ENCODE assay signal across 9 mouse cellular contexts in the genomic region with DNA sequence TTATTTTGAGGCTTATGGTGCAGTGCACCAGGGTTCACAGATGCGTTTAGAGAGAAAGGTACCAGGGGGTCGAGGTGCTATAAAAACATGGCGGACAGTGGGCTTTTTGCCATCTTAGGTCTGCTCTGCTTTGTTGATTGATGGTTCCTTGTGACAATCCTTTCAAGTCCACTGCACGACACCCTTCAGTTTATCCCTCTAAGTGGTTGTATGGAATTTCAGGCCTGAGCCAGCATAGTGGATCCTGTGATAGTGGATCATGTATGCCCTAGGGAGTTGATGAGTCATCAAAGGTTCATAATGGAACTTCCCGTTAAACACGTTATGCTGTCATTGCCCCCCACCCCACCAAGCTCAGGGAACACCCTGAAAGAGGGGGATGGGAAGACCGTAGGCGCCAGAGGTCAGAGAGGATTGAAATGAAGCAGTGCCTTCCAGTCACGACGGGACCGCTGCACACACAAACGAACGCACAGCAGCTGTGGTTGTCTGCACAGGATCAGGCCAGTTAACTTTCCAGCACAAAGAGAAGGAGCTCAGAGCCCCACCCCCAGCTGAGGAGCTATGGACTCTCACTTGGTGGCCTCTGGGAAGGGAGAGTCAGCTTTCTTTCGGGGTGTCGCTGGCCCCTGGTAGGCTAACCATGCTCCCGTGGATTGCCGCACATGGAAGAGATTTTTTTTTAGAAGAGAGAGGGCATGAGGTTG. TPM values are rescaled to one million over a fixed set of nuclear protein-coding genes. Genes with fewer than 3 reads are reported as not detected.
DNase-seq lines count a peak whose midpoint lies in the region; ATAC-seq and TF ChIP-seq lines count a peak whose summit lies in the region.
"Had no signal": no experiment of that assay in that cellular context is flagged by ENCODE, and none has a peak within 500 bp of the region (broad histone marks: within the 10 kb centered on the region; RNA-seq: fewer than 3 reads in every experiment).

No protein-coding gene starts in this region.

- 70% methylated on average over 17 of the region's 17 CpGs for WGBS in hindbrain, embryonic 11.5 days
- WGBS in hindbrain, embryonic 12.5 days: 56% methylated on average over 17 of the region's 17 CpGs
- WGBS in midbrain, embryonic 10.5 days: 81% methylated on average over 17 of the region's 17 CpGs
- 68% methylated on average over 17 of the region's 17 CpGs for WGBS in midbrain, postnatal 0 days
- 59% methylated on average over 17 of the region's 17 CpGs for WGBS in neural tube, embryonic 13.5 days

- peak; percentile 18 for DNase-seq in hindbrain, embryonic 11.5 days (ENCODE audit: low spot score)
- DNase-seq in midbrain, embryonic 10.5 days (ENCODE audit: low spot score): no peak
- DNase-seq in midbrain, postnatal 0 days (ENCODE audit: low spot score): no peak
- DNase-seq in brain, embryonic 14.5 days (ENCODE audit: low read depth): peak; percentile 43
- DNase-seq in gastrocnemius, postnatal 36 days: no peak
- DNase-seq: lung, postnatal 10 days had no signal

- H3K27me3 ChIP-seq in hindbrain, embryonic 11.5 days (ENCODE audit: control insufficient read depth, insufficient read depth, low read length): no peaks in the 10 kb centered on the region
- no peaks in the 10 kb centered on the region for H3K27me3 ChIP-seq in hindbrain, embryonic 12.5 days
- no peaks in the 10 kb centered on the region for H3K27me3 ChIP-seq in midbrain, embryonic 10.5 days (ENCODE audit: low read depth, poor library complexity, severe bottlenecking)
- H3K27me3 ChIP-seq in midbrain, postnatal 0 days (ENCODE audit: insufficient read depth, low read length): no peaks in the 10 kb centered on the region
- no peaks in the 10 kb centered on the region for H3K27me3 ChIP-seq in neural tube, embryonic 13.5 days
- H3K27me3 ChIP-seq: stomach, embryonic 15.5 days had no signal

- H3K9ac ChIP-seq in hindbrain, embryonic 11.5 days (ENCODE audit: low read depth, low read length): no peak overlapping the region
- H3K9ac ChIP-seq in hindbrain, embryonic 12.5 days: no peak overlapping the region
- no peak overlapping the region for H3K9ac ChIP-seq in midbrain, postnatal 0 days (replicated peaks; ENCODE audit: low read length, poor library complexity, severe bottlenecking)
- no peak overlapping the region for H3K9ac ChIP-seq in neural tube, embryonic 13.5 days
- H3K9ac ChIP-seq: stomach, embryonic 15.5 days had no signal

- intact Hi-C loops in gastrocnemius, postnatal 36 days (cut with DNase I): no loop called here

- no peak overlapping the region for H3K4me2 ChIP-seq in hindbrain, embryonic 11.5 days (replicated peaks; ENCODE audit: low read depth, low read length)
- no peak overlapping the region for H3K4me2 ChIP-seq in hindbrain, embryonic 12.5 days (replicated peaks)
- H3K4me2 ChIP-seq in midbrain, postnatal 0 days (ENCODE audit: low read depth, low read length, poor library complexity, severe bottlenecking): no peak overlapping the region
- no peak overlapping the region for H3K4me2 ChIP-seq in neural tube, embryonic 13.5 days
- H3K4me2 ChIP-seq: stomach, embryonic 15.5 days had no signal

- H3K36me3 ChIP-seq in hindbrain, embryonic 11.5 days (ENCODE audit: control insufficient read depth, insufficient read depth, low read length): no peaks in the 10 kb centered on the region
- no peaks in the 10 kb centered on the region for H3K36me3 ChIP-seq in hindbrain, embryonic 12.5 days
- no peaks in the 10 kb centered on the region for H3K36me3 ChIP-seq in midbrain, embryonic 10.5 days
- no peaks in the 10 kb centered on the region for H3K36me3 ChIP-seq in midbrain, postnatal 0 days (ENCODE audit: insufficient read depth, low read length)
- no peaks in the 10 kb centered on the region for H3K36me3 ChIP-seq in neural tube, embryonic 13.5 days
- H3K36me3 ChIP-seq: stomach, embryonic 15.5 days had no signal

- H3K27ac ChIP-seq in hindbrain, embryonic 11.5 days (ENCODE audit: low read depth, low read length): no peak overlapping the region; the same call in 1 of the 2 replicates
- H3K27ac ChIP-seq in hindbrain, embryonic 12.5 days: no peak overlapping the region; the same call in 1 of the 2 replicates
- peak overlapping the region; percentile 57 for H3K27ac ChIP-seq in midbrain, embryonic 10.5 days (replicated peaks)
- no peak overlapping the region for H3K27ac ChIP-seq in midbrain, postnatal 0 days (ENCODE audit: low read depth, low read length)
- peak overlapping the region; percentile 67; the same call in 1 of the 2 replicates for H3K27ac ChIP-seq in neural tube, embryonic 13.5 days (replicated peaks)
- H3K27ac ChIP-seq: stomach, embryonic 15.5 days had no signal

- TF ChIP-seq POLR2A in brain, embryonic 14.5 days (IDR thresholded peaks at IDR 0.05; ENCODE audit: borderline replicate concordance, extremely low read depth, insufficient read depth, insufficient read length, poor library complexity, severe bottlenecking): no peak

- no peak for TF ChIP-seq CTCF in midbrain, postnatal 0 days (IDR thresholded peaks at IDR 0.05)
- no peak for TF ChIP-seq CTCF in brain, embryonic 14.5 days (IDR thresholded peaks at IDR 0.05; ENCODE audit: borderline replicate concordance, extremely low read depth, insufficient read depth, insufficient read length)

- ATAC-seq in hindbrain, embryonic 11.5 days (ENCODE audit: low FRiP score): no peak
- ATAC-seq in hindbrain, embryonic 12.5 days (ENCODE audit: low FRiP score): no peak
- no peak for ATAC-seq in midbrain, postnatal 0 days (ENCODE audit: low FRiP score)
- ATAC-seq in neural tube, embryonic 13.5 days (ENCODE audit: low read depth): peak; percentile 11; the same call in 1 of the 2 replicates

- no peaks in the 10 kb centered on the region for H3K9me3 ChIP-seq in hindbrain, embryonic 11.5 days (ENCODE audit: control insufficient read depth, low read length)
- H3K9me3 ChIP-seq in hindbrain, embryonic 12.5 days (replicated peaks): no peaks in the 10 kb centered on the region; the same call in 1 of the 2 replicates
- peaks cover 8% of the 10 kb centered on the region; the same call in 1 of the 2 replicates for H3K9me3 ChIP-seq in midbrain, embryonic 10.5 days (replicated peaks)
- no peaks in the 10 kb centered on the region for H3K9me3 ChIP-seq in midbrain, postnatal 0 days (ENCODE audit: low read length)
- no peaks in the 10 kb centered on the region for H3K9me3 ChIP-seq in neural tube, embryonic 13.5 days
- H3K9me3 ChIP-seq: stomach, embryonic 15.5 days had no signal

- H3K4me1 ChIP-seq in hindbrain, embryonic 11.5 days (replicated peaks; ENCODE audit: control insufficient read depth, insufficient read depth, low read length): no peaks in the 10 kb centered on the region
- H3K4me1 ChIP-seq in hindbrain, embryonic 12.5 days: peaks cover 12% of the 10 kb centered on the region
- peaks cover 6% of the 10 kb centered on the region for H3K4me1 ChIP-seq in midbrain, embryonic 10.5 days
- H3K4me1 ChIP-seq in midbrain, postnatal 0 days (ENCODE audit: insufficient read depth, low read length): no peaks in the 10 kb centered on the region
- peaks cover 19% of the 10 kb centered on the region for H3K4me1 ChIP-seq in neural tube, embryonic 13.5 days (replicated peaks)
- H3K4me1 ChIP-seq: stomach, embryonic 15.5 days had no signal

- no peak overlapping the region for H3K4me3 ChIP-seq in hindbrain, embryonic 11.5 days (ENCODE audit: low read depth, low read length)
- H3K4me3 ChIP-seq in hindbrain, embryonic 12.5 days: no peak overlapping the region
- no peak overlapping the region for H3K4me3 ChIP-seq in midbrain, embryonic 10.5 days
- H3K4me3 ChIP-seq in midbrain, postnatal 0 days (ENCODE audit: low read depth, low read length): no peak overlapping the region
- no peak overlapping the region for H3K4me3 ChIP-seq in neural tube, embryonic 13.5 days
- H3K4me3 ChIP-seq: stomach, embryonic 15.5 days had no signal

RNA-seq across cellular contexts. Expression of a gene that starts 42.0 kb away (rescaled TPM):
- polyA plus RNA-seq in hindbrain, embryonic 11.5 days (2014; fragmentation: Nextera tagmentation; extraction: Ambion mirVana): 0.57 and 0.62 TPM in 2 replicates
- 1.1 and 1.5 TPM in 2 replicates for polyA plus RNA-seq in hindbrain, embryonic 12.5 days (2016; fragmentation: Nextera tagmentation; extraction: Ambion mirVana)
- 0.89 and 1.0 TPM in 2 replicates for polyA plus RNA-seq in midbrain, embryonic 10.5 days (2016; fragmentation: Nextera tagmentation; extraction: Ambion mirVana)
- total RNA-seq in midbrain, postnatal 0 days (2014; rRNA removed): 1.5 and 1.7 TPM in 2 replicates
- polyA plus RNA-seq in midbrain, postnatal 0 days (2015; fragmentation: Nextera tagmentation; extraction: Ambion mirVana): 1.7 and 1.9 TPM in 2 replicates
- 1.3 and 1.5 TPM in 2 replicates for polyA plus RNA-seq in brain, embryonic 14.5 days (2012; rRNA removed)
- 0.95 and 0.98 TPM in 2 replicates for polyA plus RNA-seq in neural tube, embryonic 13.5 days (2015; fragmentation: Nextera tagmentation; extraction: Ambion mirVana)
- under 1 TPM; 0.74 to 0.97 TPM for total RNA-seq in gastrocnemius, postnatal 36 days (2021)

Comparison
In these comparisons a context has a peak if more than half of its experiments do, and no peak if none do; other contexts are left out.
1. H3K27ac ChIP-seq: peak in midbrain, embryonic 10.5 days (single experiment) and neural tube, embryonic 13.5 days (single experiment); none in hindbrain, embryonic 11.5 days (single experiment), hindbrain, embryonic 12.5 days (single experiment) and midbrain, postnatal 0 days (single experiment).
2. DNase-seq: peak in hindbrain, embryonic 11.5 days (single experiment) and brain, embryonic 14.5 days (single experiment); none in midbrain, embryonic 10.5 days (single experiment), midbrain, postnatal 0 days (single experiment) and gastrocnemius, postnatal 36 days (0 of 2).